Comparison of ENCODE assay signal across 23 mouse cellular contexts in the genomic region with DNA sequence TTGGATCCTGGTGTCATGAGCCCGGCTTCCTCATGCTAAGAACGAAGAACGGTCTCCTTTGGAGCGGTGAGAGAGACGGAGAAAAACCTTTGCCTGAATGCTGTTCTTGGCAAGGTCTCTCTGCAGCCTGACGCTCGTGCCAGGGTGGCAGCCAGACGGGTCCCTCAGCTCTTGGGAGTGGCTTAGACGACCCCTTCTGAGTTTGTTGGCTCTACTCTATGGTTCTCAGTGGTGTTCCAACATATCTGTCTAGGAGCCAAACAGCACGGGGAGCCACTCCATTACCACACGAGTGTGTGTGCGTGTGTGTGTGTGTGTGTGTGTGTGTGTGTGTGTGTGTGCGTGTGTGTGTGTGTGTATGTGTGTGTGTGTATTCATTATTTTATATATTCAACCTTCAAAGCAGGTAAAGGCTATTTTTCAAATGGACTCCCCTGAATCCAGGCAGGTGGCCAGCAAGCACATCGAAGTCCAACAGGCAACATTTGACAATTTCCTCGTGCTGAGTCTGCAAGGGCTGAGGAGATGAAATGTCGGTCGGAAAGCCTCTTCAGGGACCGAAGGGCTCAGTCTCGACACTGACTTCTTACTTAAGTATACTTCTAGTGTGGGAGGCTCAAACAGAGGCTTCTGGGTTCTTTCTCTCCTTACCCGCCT.
DNase-seq lines count a peak whose midpoint lies in the region; ATAC-seq and TF ChIP-seq lines count a peak whose summit lies in the region.
"Had no signal": no experiment of that assay in that cellular context is flagged by ENCODE, and none has a peak within 500 bp of the region (broad histone marks: within the 10 kb centered on the region; RNA-seq: fewer than 3 reads in every experiment).

No protein-coding gene starts in this region.

- no peak for TF ChIP-seq CTCF in midbrain, postnatal 0 days (IDR thresholded peaks at IDR 0.05)

- no peak overlapping the region for H3K4me3 ChIP-seq in hindbrain, embryonic 14.5 days (replicated peaks; ENCODE audit: low read length)
- H3K4me3 ChIP-seq in hindbrain, embryonic 10.5 days, result no peak overlapping the region
- H3K4me3 ChIP-seq in midbrain, postnatal 0 days (ENCODE audit: low read depth, low read length), result no peak overlapping the region
- H3K4me3 ChIP-seq in midbrain, embryonic 15.5 days, result no peak overlapping the region
- no peak overlapping the region for H3K4me3 ChIP-seq in neural tube, embryonic 15.5 days (replicated peaks)
- H3K4me3 ChIP-seq: embryonic facial prominence, embryonic 13.5 days; hindbrain, embryonic 15.5 days; left cerebral cortex, adult 2 months; megakaryocyte, embryonic 14.5 days had no signal

- H3K9ac ChIP-seq in hindbrain, embryonic 14.5 days, result no peak overlapping the region
- no peak overlapping the region for H3K9ac ChIP-seq in midbrain, postnatal 0 days (replicated peaks; ENCODE audit: low read length, poor library complexity, severe bottlenecking)
- H3K9ac ChIP-seq in midbrain, embryonic 15.5 days, result no peak overlapping the region
- no peak overlapping the region for H3K9ac ChIP-seq in neural tube, embryonic 15.5 days (replicated peaks)
- H3K9ac ChIP-seq: embryonic facial prominence, embryonic 13.5 days; hindbrain, embryonic 15.5 days had no signal

- ATAC-seq in hindbrain, embryonic 14.5 days (ENCODE audit: low FRiP score), result peak; percentile 28; the same call in 1 of the 2 replicates
- ATAC-seq in midbrain, postnatal 0 days (ENCODE audit: low FRiP score), result no peak
- ATAC-seq in midbrain, embryonic 15.5 days (replicated peaks), result no peak
- no peak for ATAC-seq in neural tube, embryonic 15.5 days (ENCODE audit: low FRiP score)
- ATAC-seq: intestine, postnatal 0 days had no signal

- no peak overlapping the region for H3K27ac ChIP-seq in hindbrain, embryonic 14.5 days
- H3K27ac ChIP-seq in hindbrain, embryonic 10.5 days, result no peak overlapping the region
- H3K27ac ChIP-seq in midbrain, postnatal 0 days (ENCODE audit: low read depth, low read length), result no peak overlapping the region
- no peak overlapping the region for H3K27ac ChIP-seq in midbrain, embryonic 15.5 days
- H3K27ac ChIP-seq in neural tube, embryonic 15.5 days (replicated peaks), result no peak overlapping the region
- H3K27ac ChIP-seq: embryonic facial prominence, embryonic 13.5 days; hindbrain, embryonic 15.5 days; left cerebral cortex, adult 2 months; stomach, postnatal 0 days had no signal

- H3K27me3 ChIP-seq in hindbrain, embryonic 14.5 days (ENCODE audit: control insufficient read depth, insufficient read depth, low read length), result no peaks in the 10 kb centered on the region
- no peaks in the 10 kb centered on the region for H3K27me3 ChIP-seq in hindbrain, embryonic 10.5 days (ENCODE audit: insufficient read depth, poor library complexity, severe bottlenecking)
- no peaks in the 10 kb centered on the region for H3K27me3 ChIP-seq in midbrain, postnatal 0 days (ENCODE audit: insufficient read depth, low read length)
- no peaks in the 10 kb centered on the region for H3K27me3 ChIP-seq in midbrain, embryonic 15.5 days (replicated peaks)
- H3K27me3 ChIP-seq in neural tube, embryonic 15.5 days (replicated peaks), result no peaks in the 10 kb centered on the region
- H3K27me3 ChIP-seq: embryonic facial prominence, embryonic 13.5 days; hindbrain, embryonic 15.5 days; megakaryocyte, embryonic 14.5 days had no signal

- no peaks in the 10 kb centered on the region for H3K36me3 ChIP-seq in hindbrain, embryonic 14.5 days (replicated peaks; ENCODE audit: control insufficient read depth, insufficient read depth)
- H3K36me3 ChIP-seq in hindbrain, embryonic 10.5 days, result no peaks in the 10 kb centered on the region
- no peaks in the 10 kb centered on the region for H3K36me3 ChIP-seq in midbrain, postnatal 0 days (ENCODE audit: insufficient read depth, low read length)
- no peaks in the 10 kb centered on the region for H3K36me3 ChIP-seq in midbrain, embryonic 15.5 days (replicated peaks)
- no peaks in the 10 kb centered on the region for H3K36me3 ChIP-seq in neural tube, embryonic 15.5 days
- H3K36me3 ChIP-seq: embryonic facial prominence, embryonic 13.5 days; hindbrain, embryonic 15.5 days had no signal

- H3K4me2 ChIP-seq in hindbrain, embryonic 14.5 days (replicated peaks), result no peak overlapping the region
- no peak overlapping the region for H3K4me2 ChIP-seq in midbrain, postnatal 0 days (ENCODE audit: low read depth, low read length, poor library complexity, severe bottlenecking)
- no peak overlapping the region for H3K4me2 ChIP-seq in midbrain, embryonic 15.5 days
- no peak overlapping the region for H3K4me2 ChIP-seq in neural tube, embryonic 15.5 days
- H3K4me2 ChIP-seq: embryonic facial prominence, embryonic 13.5 days; heart, embryonic 11.5 days; hindbrain, embryonic 15.5 days; liver, embryonic 11.5 days had no signal

- peaks cover 13% of the 10 kb centered on the region for H3K4me1 ChIP-seq in hindbrain, embryonic 14.5 days (replicated peaks; ENCODE audit: control insufficient read depth, insufficient read depth, low read length)
- peaks cover 29% of the 10 kb centered on the region for H3K4me1 ChIP-seq in hindbrain, embryonic 10.5 days (replicated peaks)
- peaks cover 3% of the 10 kb centered on the region; the same call in 1 of the 2 replicates for H3K4me1 ChIP-seq in midbrain, postnatal 0 days (ENCODE audit: insufficient read depth, low read length)
- H3K4me1 ChIP-seq in midbrain, embryonic 15.5 days, result peaks cover 13% of the 10 kb centered on the region
- peaks cover 24% of the 10 kb centered on the region for H3K4me1 ChIP-seq in neural tube, embryonic 15.5 days
- H3K4me1 ChIP-seq: megakaryocyte, embryonic 14.5 days had no signal

- no peaks in the 10 kb centered on the region for H3K9me3 ChIP-seq in hindbrain, embryonic 14.5 days (ENCODE audit: control insufficient read depth, low read length)
- H3K9me3 ChIP-seq in hindbrain, embryonic 10.5 days, result no peaks in the 10 kb centered on the region
- H3K9me3 ChIP-seq in midbrain, postnatal 0 days (ENCODE audit: low read length), result no peaks in the 10 kb centered on the region
- no peaks in the 10 kb centered on the region for H3K9me3 ChIP-seq in midbrain, embryonic 15.5 days
- no peaks in the 10 kb centered on the region for H3K9me3 ChIP-seq in neural tube, embryonic 15.5 days (replicated peaks)
- H3K9me3 ChIP-seq: embryonic facial prominence, embryonic 13.5 days; hindbrain, embryonic 15.5 days had no signal

- no peak for DNase-seq in hindbrain, embryonic 14.5 days (ENCODE audit: low spot score)
- no peak for DNase-seq in hindbrain, embryonic 10.5 days (ENCODE audit: low spot score)
- peak; percentile 66 for DNase-seq in midbrain, postnatal 0 days (ENCODE audit: low spot score)
- DNase-seq in cerebellum, adult 9-10 months, result peak; percentile 75
- no peak for DNase-seq in gastrocnemius, adult 18-20 months (ENCODE audit: low spot score)
- DNase-seq: adrenal gland, postnatal 36 days; B cell, adult 2 months; gastrocnemius, postnatal 25 days; heart, postnatal 10 days; lung, adult 18-20 months; lung, postnatal 14 days; midbrain, embryonic 14.5 days; retina, postnatal 1 day had no signal

- WGBS in hindbrain, embryonic 14.5 days, result 76% methylated on average over 20 of the region's 20 CpGs
- WGBS in hindbrain, embryonic 10.5 days, result 85% methylated on average over 20 of the region's 20 CpGs
- WGBS in midbrain, postnatal 0 days, result 73% methylated on average over 20 of the region's 20 CpGs
- WGBS in midbrain, embryonic 15.5 days, result 75% methylated on average over 20 of the region's 20 CpGs
- 77% methylated on average over 20 of the region's 20 CpGs for WGBS in neural tube, embryonic 15.5 days

Comparison
In these comparisons a context has a peak if more than half of its experiments do, and no peak if none do; other contexts are left out.
1. DNase-seq: peak in midbrain, postnatal 0 days (single experiment) and cerebellum, adult 9-10 months (single experiment); none in hindbrain, embryonic 14.5 days (single experiment), hindbrain, embryonic 10.5 days (single experiment) and gastrocnemius, adult 18-20 months (single experiment).